Mouse (Mus musculus): ENCODE results near the gene Bdp1. TPM values are rescaled to one million over a fixed set of nuclear protein-coding genes. Genes with fewer than 3 reads are reported as not detected.

Gene Bdp1
- polyA plus RNA-seq (2016; fragmentation: Nextera tagmentation; extraction: Ambion mirVana) = 26.4 and 27.6 TPM in 2 replicates

DNA sequence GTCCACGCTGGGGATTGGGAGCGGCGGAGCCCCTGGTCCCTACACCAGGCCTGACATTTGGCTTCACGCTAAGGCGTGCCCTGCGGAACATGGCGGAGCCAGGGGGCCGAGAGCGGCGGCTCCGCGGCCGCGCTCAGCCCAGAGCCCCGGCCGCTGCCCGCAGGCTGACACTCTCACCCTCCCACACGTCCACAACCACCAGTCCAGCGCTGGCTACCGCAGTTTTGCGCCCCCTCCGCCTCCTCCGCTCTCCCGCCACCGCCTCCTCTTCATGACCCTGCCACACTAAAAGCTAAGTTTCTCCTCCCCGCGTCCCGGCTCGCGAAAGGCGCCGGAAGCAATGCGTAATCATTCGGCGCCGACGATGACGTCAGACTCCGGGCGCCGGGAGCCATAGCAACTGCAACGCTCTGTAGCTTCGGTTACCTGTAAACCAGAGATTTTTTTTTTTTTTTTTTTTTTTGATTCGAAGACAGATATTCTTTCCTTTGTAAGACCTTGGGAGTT lies at the start of gene Bdp1:
Gene Bdp1 (minus strand): TSS at position 323 of the 507 bp plus-strand sequence.
- WGBS = under 1% methylated on average over 44 of the region's 44 CpGs
- H3K4me1 ChIP-seq = peaks cover 37% of the 10 kb centered on the region

DNA sequence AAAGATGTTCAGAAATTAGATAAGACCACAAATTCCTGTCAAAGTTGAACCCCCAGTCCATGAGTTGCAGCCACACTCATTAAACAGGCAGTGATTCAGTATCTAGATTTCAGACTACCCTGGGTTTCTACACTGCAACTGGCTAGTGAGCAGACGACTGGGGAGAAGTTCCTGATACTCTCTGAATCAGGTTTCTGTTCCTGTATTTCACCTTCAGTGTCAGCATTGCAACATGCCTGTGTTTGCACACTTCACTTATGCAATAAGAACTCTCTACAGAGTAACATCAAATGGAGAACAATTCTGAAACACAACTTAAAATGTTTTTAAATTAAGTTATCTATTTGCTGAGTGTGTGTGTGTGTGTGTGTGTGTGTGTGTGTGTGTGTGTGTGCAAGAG lies 48.8 kb upstream of the Bdp1 start:
- Histone ChIP-seq H3K27ac (replicated peaks) (no peak overlapping the region), H3K27me3 (ENCODE audit: low read depth, poor library complexity, severe bottlenecking) (no peaks in the 10 kb centered on the region), H3K4me1 (no peaks in the 10 kb centered on the region), H3K9me3 (replicated peaks) (no peaks in the 10 kb centered on the region), H3K4me3 (no peak overlapping the region), H3K36me3 (no peaks in the 10 kb centered on the region)
- WGBS = 74% methylated on average over 1 of the region's 1 CpGs
- no peak for DNase-seq (ENCODE audit: low spot score)

More for the DNA sequence above, at the start of gene Bdp1:
- H3K9me3 ChIP-seq (replicated peaks) = no peaks in the 10 kb centered on the region
- peak within 1 kb of the TSS; percentile 92 for H3K27ac ChIP-seq (replicated peaks)
- no peaks in the 10 kb centered on the region; the same call in 1 of the 2 replicates for H3K27me3 ChIP-seq (ENCODE audit: low read depth, poor library complexity, severe bottlenecking)
- H3K4me3 ChIP-seq = peak within 1 kb of the TSS; percentile 99
- H3K36me3 ChIP-seq = peaks cover 3% of the 10 kb centered on the region
- DNase-seq (ENCODE audit: low spot score) = peak; percentile 92

DNA sequence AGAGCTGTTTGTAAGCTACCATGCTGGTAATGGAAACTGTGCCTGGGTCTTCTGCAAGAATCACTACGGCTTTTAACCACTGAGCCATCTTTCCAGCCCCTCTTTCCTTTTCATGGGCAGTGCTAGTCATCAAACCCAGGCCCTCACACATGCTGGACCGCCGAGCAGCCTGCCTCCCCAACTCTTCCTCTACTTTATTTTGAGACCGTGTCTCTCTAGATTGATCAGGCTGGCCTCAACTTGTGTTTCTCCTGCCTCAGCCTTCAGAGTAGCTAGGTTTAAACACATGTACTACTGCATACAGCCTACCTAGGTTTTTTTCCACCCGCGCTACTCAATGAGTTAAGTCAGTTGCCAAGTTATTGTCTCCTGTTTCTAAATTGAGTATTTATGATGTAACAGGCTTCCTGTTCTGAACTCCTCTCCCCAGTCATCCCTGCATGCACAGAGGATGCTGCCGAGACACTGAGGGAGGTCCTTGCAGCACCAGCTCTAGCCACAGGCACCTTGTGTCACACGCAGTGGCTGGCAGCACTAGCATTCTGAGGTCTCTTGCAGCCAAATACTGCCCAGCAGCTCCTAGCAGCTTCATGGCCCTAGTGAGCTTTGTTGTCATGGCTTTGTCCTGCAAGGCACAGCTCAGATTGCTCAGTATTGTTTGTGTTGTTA lies 37.9 kb upstream of the Bdp1 start:
- no peaks in the 10 kb centered on the region for H3K4me1 ChIP-seq
- WGBS = 84% methylated on average over 8 of the region's 8 CpGs
- DNase-seq (ENCODE audit: low spot score) = no peak
- H3K27ac ChIP-seq (replicated peaks) = no peak overlapping the region
- no peaks in the 10 kb centered on the region for H3K9me3 ChIP-seq (replicated peaks)
- no peak overlapping the region for H3K4me3 ChIP-seq
- H3K36me3 ChIP-seq = peaks cover 25% of the 10 kb centered on the region
- H3K27me3 ChIP-seq (ENCODE audit: low read depth, poor library complexity, severe bottlenecking) = no peaks in the 10 kb centered on the region

DNA sequence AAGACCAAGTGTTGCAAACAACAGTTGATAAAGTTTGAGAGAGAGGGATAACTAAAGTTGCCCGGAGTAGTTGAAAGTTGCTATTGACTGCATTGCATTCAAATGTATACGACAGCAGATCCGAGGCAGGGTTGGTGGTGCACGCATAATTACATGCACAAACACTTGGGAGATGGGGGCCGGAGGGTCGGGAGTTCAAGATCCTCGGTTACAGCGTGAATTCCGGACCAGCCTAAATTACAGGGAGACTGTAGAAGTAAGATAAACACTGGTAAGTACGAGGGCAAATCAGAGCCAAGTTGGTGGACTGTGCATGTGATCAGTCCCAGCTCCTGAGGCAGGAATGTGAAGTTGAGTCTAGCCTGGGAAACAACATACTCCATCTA lies 21.4 kb upstream of the Bdp1 start:
- Histone ChIP-seq H3K4me1 (peaks cover 15% of the 10 kb centered on the region), H3K4me3 (peak overlapping the region; percentile 98), H3K27me3 (ENCODE audit: low read depth, poor library complexity, severe bottlenecking) (no peaks in the 10 kb centered on the region), H3K36me3 (peaks cover 37% of the 10 kb centered on the region), H3K9me3 (replicated peaks) (no peaks in the 10 kb centered on the region), H3K27ac (replicated peaks) (peak overlapping the region; percentile 86)
- no peak for DNase-seq (ENCODE audit: low spot score)
- WGBS = 3% methylated on average over 10 of the region's 10 CpGs

DNA sequence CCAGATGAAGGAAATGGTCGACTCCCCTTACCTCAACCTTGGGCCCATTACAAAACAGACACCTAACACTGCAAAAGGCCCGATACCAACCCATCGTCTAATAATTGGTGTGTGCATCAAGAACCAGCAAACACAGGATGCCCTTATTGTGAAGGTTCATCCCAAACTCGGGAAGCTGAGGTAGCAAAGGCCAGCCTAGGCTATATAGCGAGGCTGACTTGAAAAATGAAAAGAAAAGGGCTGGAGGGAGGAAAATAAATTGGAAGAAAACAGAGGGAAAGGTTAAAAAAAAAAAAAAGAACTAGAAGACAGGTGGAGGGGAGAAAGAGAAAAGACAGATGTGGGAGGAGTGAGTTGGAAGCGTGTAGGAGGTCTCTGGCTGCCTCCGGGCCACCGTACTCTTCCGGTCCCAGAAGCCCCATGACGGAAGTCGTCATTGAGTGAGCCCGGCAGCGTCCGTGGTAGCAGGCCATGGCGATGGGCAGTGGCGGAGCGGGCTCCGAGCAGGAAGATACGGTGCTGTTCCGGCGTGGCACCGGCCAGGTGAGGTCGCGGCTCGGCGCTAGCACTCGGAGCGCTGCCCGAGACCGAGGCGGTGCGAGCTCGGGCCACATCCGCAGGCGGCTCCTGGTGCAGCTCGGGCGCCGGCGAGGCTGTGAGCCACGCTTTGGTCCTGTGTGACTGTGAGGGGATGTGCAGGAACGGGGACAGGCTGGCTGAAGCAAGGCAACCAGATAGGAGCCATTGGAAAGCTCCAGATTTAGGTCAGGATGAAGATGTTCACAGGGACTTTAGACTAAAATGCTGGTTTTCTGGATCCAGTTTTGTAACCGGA lies 20.8 kb upstream of the Bdp1 start, which contains the start of gene Smn1:
Gene Smn1 (plus strand): TSS at position 430 of the 835 bp plus-strand sequence.
- Histone ChIP-seq H3K27me3 (ENCODE audit: low read depth, poor library complexity, severe bottlenecking) (no peaks in the 10 kb centered on the region), H3K9me3 (replicated peaks) (no peaks in the 10 kb centered on the region), H3K4me1 (peaks cover 15% of the 10 kb centered on the region), H3K27ac (replicated peaks) (peak within 1 kb of the TSS; percentile 86), H3K36me3 (peaks cover 31% of the 10 kb centered on the region), H3K4me3 (peak within 1 kb of the TSS; percentile 98)
- 4% methylated on average over 42 of the region's 42 CpGs for WGBS
- peak; percentile 91 for DNase-seq (ENCODE audit: low spot score)

DNA sequence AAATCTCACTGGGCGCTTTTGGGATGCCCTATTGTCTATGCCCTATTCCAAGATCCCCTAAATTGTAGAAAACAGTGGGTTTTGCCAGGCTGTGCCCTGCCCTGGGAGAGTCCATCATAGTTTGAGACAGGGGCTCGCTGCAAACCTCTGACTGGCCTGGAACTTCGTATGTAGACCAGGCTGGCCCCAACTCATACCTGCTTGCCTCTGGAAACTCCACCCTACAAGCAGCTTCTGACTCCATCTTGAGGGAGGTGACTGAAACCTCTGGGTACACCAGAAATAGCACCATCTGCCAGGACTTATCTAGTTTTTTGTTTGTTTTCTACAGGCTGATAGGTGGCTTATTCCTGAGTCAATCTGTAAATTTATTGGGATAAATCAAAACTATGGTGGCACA lies 20.1 kb upstream of the Bdp1 start:
- WGBS = 89% methylated on average over 3 of the region's 3 CpGs

DNA sequence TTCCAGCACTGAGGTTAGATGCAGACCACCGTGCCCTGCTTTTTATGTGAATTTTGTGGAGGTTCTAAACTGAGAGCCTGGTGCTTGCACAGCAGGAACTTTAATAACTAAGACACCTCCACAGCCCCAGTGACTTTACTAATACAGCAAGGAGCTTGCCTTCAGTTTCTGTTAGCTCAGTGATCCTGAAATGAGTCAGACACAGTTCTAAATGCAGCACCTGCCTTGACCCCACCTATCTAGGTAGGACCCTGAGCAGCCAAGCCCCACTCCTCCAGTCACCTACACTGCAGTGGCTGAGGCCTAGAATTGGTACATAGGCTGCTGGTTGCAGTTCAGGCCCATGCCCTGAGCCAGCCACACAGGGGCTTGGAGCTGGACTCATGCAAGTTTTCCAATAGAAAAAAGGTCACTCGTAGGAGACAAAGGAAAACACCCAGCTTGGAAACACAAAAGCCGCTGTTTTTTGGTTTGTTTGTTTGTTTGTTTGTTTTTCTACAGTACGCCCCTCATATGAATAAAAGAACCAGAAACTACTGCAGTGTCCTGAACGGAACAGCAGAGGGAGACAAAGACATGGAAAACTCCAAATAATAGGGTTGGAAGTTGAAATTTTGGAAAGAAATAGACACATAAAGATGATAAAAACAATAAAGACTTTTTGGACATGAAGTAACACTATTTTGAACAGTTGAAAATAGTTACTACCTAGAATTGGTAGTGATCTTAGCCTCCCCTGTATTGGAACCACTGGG lies 8.5 kb upstream of the Bdp1 start:
- Histone ChIP-seq H3K36me3 (peaks cover 28% of the 10 kb centered on the region), H3K4me3 (no peak overlapping the region)
- 53% methylated on average over 5 of the region's 5 CpGs for WGBS

More for the DNA sequence above, 20.1 kb upstream of the Bdp1 start:
- Histone ChIP-seq H3K27ac (replicated peaks) (peak overlapping the region; percentile 86; the same call in 1 of the 2 replicates), H3K9me3 (replicated peaks) (no peaks in the 10 kb centered on the region), H3K4me1 (peaks cover 15% of the 10 kb centered on the region), H3K27me3 (ENCODE audit: low read depth, poor library complexity, severe bottlenecking) (no peaks in the 10 kb centered on the region), H3K36me3 (peaks cover 24% of the 10 kb centered on the region), H3K4me3 (peak overlapping the region; percentile 98)
- no peak for DNase-seq (ENCODE audit: low spot score)

DNA sequence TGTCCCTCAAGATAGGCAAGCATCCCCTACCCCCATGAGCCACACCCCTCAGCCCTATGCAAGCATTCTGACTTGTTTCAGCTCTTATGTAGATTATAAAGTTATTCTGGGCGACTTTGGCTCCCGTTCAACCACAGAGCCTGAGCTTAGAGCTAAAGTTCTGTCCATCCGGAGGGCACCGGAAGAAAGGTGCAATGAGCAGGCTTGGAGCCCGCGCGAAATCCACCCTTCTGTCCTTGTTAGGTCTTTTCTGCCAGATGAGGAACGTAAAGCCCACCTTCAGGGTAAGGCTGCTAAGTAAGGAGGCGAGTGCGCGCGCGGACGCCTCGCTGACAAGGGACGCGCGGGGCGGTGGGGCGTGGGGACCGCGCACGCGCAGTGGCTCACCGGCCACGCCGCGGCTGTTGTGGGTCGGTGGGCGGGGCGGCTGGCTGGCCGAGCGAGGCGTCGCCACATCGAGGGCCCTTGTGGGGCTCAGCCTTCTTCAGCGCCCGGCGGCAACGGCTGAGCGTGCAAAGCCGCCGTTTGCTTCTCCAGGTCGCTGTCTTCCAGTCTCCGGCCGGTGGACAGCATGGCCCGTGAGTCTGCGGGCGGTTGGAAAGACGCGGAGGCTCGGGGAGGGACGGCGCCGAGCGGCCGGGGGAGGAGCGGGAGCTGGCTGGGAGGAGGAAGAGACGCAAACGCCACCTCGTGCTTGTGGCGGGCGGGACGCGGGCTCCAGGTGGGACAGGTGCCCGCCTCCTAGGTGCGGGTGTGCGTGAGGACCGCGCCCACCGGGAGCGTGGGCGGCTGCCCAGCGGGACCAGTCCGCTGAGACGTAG lies 4.0 kb upstream of the Bdp1 start, which contains the start of gene Serf1:
Gene Serf1 (plus strand): TSS at position 361 of the 821 bp plus-strand sequence.
- Histone ChIP-seq H3K4me1 (peaks cover 26% of the 10 kb centered on the region), H3K9me3 (replicated peaks) (no peaks in the 10 kb centered on the region), H3K4me3 (peak within 1 kb of the TSS; percentile 69), H3K27ac (replicated peaks) (peak within 1 kb of the TSS; percentile 85), H3K36me3 (0 out of 2 replicates have a peak, but pooled peaks cover 2% of the 10 kb centered on the region), H3K27me3 (ENCODE audit: low read depth, poor library complexity, severe bottlenecking) (no peaks in the 10 kb centered on the region; the same call in 1 of the 2 replicates)
- DNase-seq (ENCODE audit: low spot score) = peak; percentile 85
- 1% methylated on average over 76 of the region's 76 CpGs for WGBS

More for the DNA sequence above, 8.5 kb upstream of the Bdp1 start:
- Histone ChIP-seq H3K27me3 (ENCODE audit: low read depth, poor library complexity, severe bottlenecking) (no peaks in the 10 kb centered on the region; the same call in 1 of the 2 replicates), H3K4me1 (peaks cover 17% of the 10 kb centered on the region), H3K9me3 (replicated peaks) (no peaks in the 10 kb centered on the region), H3K27ac (replicated peaks) (no peak overlapping the region)
- no peak for DNase-seq (ENCODE audit: low spot score)

DNA sequence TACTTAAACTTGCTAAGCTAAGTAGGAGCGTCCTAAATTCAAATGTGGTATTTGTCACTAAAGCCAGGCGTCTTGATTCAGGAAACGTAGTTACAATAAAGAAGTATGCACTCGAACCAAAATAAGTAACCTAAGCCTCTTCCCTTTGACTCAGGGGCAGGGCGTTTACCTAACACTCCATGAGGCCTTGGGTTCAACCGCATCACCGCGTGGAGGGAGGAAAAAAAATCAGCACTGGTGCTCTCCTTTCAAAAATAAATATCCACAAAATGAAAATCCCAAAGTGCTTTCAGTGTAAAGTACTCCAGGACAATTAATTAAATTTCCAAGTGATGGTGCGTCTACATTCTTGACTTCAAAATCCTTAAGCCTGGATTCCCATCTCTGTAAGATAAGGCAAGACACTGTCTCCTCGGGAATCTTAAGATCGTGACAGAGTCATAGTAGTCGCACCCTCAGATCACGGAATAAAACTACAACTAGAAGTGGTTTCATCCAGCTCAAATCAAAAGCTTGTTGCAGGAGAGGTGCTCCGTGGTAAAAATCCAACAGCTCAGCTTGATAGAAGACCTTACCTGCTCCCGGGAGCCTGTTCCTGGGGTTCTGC lies 715 bp downstream of the Bdp1 start:
- H3K27ac ChIP-seq (replicated peaks) = peak overlapping the region; percentile 92
- no peaks in the 10 kb centered on the region for H3K9me3 ChIP-seq (replicated peaks)
- 10% methylated on average over 15 of the region's 15 CpGs for WGBS

DNA sequence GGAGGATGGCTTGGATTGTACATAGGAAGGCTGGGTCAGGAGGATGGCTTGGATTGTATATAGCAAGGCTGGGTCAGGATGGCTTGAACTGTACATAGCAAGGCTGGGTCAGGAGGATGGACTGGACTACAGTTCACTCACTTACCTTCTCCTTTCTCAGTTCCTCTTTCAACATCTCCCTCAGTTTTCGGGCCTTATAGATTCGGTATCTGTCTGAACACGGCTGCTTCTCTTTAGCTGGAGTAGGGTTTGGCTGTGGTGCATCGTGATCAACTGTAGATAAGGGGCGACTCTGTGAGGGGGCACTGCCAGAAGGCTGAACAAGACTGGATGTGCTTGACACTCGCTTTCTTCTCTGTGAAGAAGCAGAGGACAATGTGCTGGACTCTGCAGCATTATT lies 5.1 kb downstream of the Bdp1 start:
- H3K9me3 ChIP-seq (replicated peaks) = no peaks in the 10 kb centered on the region
- H3K4me1 ChIP-seq = peaks cover 17% of the 10 kb centered on the region
- H3K27ac ChIP-seq (replicated peaks) = no peak overlapping the region
- WGBS = 95% methylated on average over 6 of the region's 6 CpGs
- H3K27me3 ChIP-seq (ENCODE audit: low read depth, poor library complexity, severe bottlenecking) = no peaks in the 10 kb centered on the region
- DNase-seq (ENCODE audit: low spot score) = no peak
- no peak overlapping the region for H3K4me3 ChIP-seq
- H3K36me3 ChIP-seq = peaks cover 53% of the 10 kb centered on the region

More for the DNA sequence above, 715 bp downstream of the Bdp1 start:
- no peak for DNase-seq (ENCODE audit: low spot score)
- Histone ChIP-seq H3K4me3 (peak overlapping the region; percentile 99), H3K36me3 (peaks cover 9% of the 10 kb centered on the region), H3K27me3 (ENCODE audit: low read depth, poor library complexity, severe bottlenecking) (no peaks in the 10 kb centered on the region), H3K4me1 (peaks cover 30% of the 10 kb centered on the region)

DNA sequence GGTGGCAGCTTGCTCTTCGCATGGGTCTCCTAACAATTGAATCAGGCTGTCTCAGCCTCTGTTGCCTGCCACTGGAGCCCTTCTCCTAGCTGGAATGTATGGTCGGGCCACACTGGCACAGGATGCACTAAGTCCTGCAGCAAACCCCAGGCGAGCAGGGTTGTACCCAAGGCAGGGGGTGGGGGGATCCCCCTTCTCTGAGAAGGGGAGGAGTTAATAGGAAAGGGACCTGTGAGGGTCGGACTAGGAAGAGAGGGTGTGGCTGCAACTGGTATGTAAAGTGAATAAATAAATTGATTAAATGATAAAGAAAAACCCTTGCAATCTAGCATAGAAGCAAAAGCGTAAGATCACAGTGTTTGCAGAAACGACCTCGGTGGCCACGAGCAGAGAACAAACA lies 32.4 kb downstream of the Bdp1 start:
- WGBS = 90% methylated on average over 8 of the region's 8 CpGs
- Histone ChIP-seq H3K27me3 (ENCODE audit: low read depth, poor library complexity, severe bottlenecking) (no peaks in the 10 kb centered on the region), H3K4me1 (no peaks in the 10 kb centered on the region), H3K4me3 (no peak overlapping the region), H3K27ac (replicated peaks) (no peak overlapping the region), H3K9me3 (replicated peaks) (no peaks in the 10 kb centered on the region), H3K36me3 (peaks cover 90% of the 10 kb centered on the region)
- DNase-seq (ENCODE audit: low spot score) = no peak
